Mouse (Mus musculus) heart, postnatal 0 days (tissue): ENCODE results near the gene Ncf1. TPM values are rescaled to one million over a fixed set of nuclear protein-coding genes. Genes with fewer than 3 reads are reported as not detected.

Experiments used
- ATAC-seq: fragments of 200-750 bp; cut with Nextera tagmentation; 2 replicates; pipeline ENCODE4 v1.8.0; 2017; ENCODE audit warnings: low read depth, moderate number of reproducible peaks, moderate library complexity; ENCODE audit not compliant: insufficient read depth
- DNase-seq: peaks from one replicate; pipeline ENCODE4 v3.0.0-alpha.2; 2016; ENCODE audit warnings: low spot score
- H3K27ac ChIP-seq: fragments of 300-500 bp; sonication (generic); 2 replicates; pipeline ENCODE4 v1.5.1; 2014; ENCODE audit warnings: low read depth, mild to moderate bottlenecking
- H3K27me3 ChIP-seq: fragments of 300-500 bp; sonication (generic); 2 replicates; pipeline ENCODE4 v1.6.1; 2014; ENCODE audit warnings: low read length, mixed read lengths; ENCODE audit not compliant: control insufficient read depth, insufficient read depth
- H3K36me3 ChIP-seq: fragments of 300-500 bp; sonication (generic); replicated peaks from 2 replicates; pipeline ENCODE4 v1.6.1; 2014; ENCODE audit warnings: low read length, mixed read lengths; ENCODE audit not compliant: control insufficient read depth, insufficient read depth
- H3K4me1 ChIP-seq: fragments of 300-500 bp; sonication (generic); 2 replicates; pipeline ENCODE4 v1.6.1; 2014; ENCODE audit warnings: antibody characterized with exemption; ENCODE audit not compliant: control insufficient read depth, insufficient read depth
- H3K4me2 ChIP-seq: fragments of 300-500 bp; sonication (generic); 2 replicates; pipeline ENCODE4 v1.6.1; 2014; ENCODE audit warnings: low read depth, mild to moderate bottlenecking, low read length, moderate library complexity
- H3K4me3 ChIP-seq: fragments of 300-500 bp; sonication (generic); 2 replicates; pipeline ENCODE4 v1.5.1; 2014; ENCODE audit warnings: low read depth, low read length
- H3K9ac ChIP-seq: fragments of 300-500 bp; sonication (generic); replicated peaks from 2 replicates; pipeline ENCODE4 v1.6.1; 2014; ENCODE audit warnings: low read depth, low read length, mixed read lengths
- H3K9me3 ChIP-seq: fragments of 300-500 bp; sonication (generic); replicated peaks from 2 replicates; pipeline ENCODE4 v1.6.1; 2016; ENCODE audit warnings: low read length; ENCODE audit not compliant: control insufficient read depth
- CTCF ChIP-seq: IDR thresholded peaks from 2 replicates; pipeline ENCODE4 v1.5.1; 2016; ENCODE audit warnings: antibody characterized with exemption, control low read depth, low read depth
- EP300 ChIP-seq: IDR thresholded peaks from 2 replicates; pipeline ENCODE4 v1.6.1; 2016; ENCODE audit warnings: antibody characterized with exemption, low read depth
- WGBS: fragments of 180-500 bp; shearing (Covaris S2); extraction: QIAGEN DNeasy Blood & Tissue Kit; methylation state at CpG from one replicate; pipeline ENCODE4 v1.1.7; 2014; 5-methylcytosine and 5-hydroxymethylcytosine counted together
- polyA plus RNA-seq: library from polyadenylated mRNA; unstranded; fragments of >200 nt; fragmentation: Nextera tagmentation; extraction: Ambion mirVana; gene quantifications from 2 replicates; pipeline ENCODE4 v1.2.1, GENCODE M21; 2015
- total RNA-seq: library from RNA; depleted of rRNA; stranded (reverse); fragments of >200 nt; gene quantifications from 2 replicates; pipeline ENCODE4 v1.2.3, GENCODE M21; 2014; ENCODE audit warnings: low replicate concordance; rRNA removed

The Ncf1 gene
- total RNA-seq, result 0.70 and 3.1 TPM in 2 replicates
- 1.7 and 1.8 TPM in 2 replicates for polyA plus RNA-seq

DNA sequence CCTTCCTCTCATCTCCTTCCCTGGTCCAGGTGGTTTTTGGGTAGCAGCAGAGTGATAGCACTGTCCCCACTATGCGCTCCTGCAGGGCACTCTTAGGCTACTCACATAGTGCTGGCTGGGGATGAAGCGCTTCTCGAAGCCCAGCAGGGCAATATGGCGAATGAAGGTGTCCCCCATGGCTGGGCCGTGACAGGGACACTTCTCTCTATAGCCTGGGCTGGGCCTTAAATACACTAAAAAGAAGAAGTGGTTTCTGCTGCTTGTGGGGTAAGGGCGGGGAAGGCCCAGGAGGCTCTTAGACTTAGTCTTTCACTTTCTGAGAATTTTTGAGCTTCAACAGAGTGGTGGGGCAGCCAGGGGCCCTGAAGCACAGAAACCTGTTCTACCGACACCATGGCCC, at the start of gene Ncf1:
Gene Ncf1 (minus strand): TSS at position 235 of the 400 bp plus-strand sequence.
- WGBS, result 93% methylated on average over 7 of the region's 7 CpGs
- H3K9me3 ChIP-seq, result no peaks in the 10 kb centered on the region
- DNase-seq (no peak), ATAC-seq (no peak)
- peaks cover 14% of the 10 kb centered on the region; the same call in 1 of the 2 replicates for H3K4me1 ChIP-seq
- no peak for TF ChIP-seq EP300
- TF ChIP-seq CTCF, result no peak
- no peak within 1 kb of the TSS for H3K4me2 ChIP-seq
- H3K9ac ChIP-seq, result no peak within 1 kb of the TSS
- no peak within 1 kb of the TSS for H3K27ac ChIP-seq
- H3K27me3 ChIP-seq, result no peaks in the 10 kb centered on the region
- H3K36me3 ChIP-seq, result no peaks in the 10 kb centered on the region
- H3K4me3 ChIP-seq, result no peak within 1 kb of the TSS

DNA sequence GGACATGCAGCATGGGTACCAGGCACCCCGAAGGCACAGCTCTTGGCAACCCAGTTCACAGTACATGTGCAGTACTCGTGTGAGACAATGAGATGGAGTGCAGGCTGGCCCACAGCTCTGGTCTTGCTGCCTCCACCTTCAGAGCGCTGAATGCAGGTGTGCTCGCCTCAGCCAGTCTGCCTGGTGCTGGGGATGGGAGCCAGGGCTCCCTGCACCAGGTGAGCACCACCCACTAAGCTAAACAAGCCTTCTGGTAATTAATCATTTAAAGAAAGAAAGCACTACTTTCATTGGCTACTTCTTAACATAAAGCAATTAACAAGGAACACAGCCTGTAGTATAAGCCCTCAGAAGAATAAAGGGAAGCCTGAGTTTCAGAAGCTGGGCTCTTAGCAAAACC, 47.7 kb upstream of the Ncf1 start:
- no peak for DNase-seq
- Histone ChIP-seq H3K9ac (no peak overlapping the region), H3K27ac (no peak overlapping the region), H3K4me3 (no peak overlapping the region), H3K9me3 (no peaks in the 10 kb centered on the region), H3K36me3 (peaks cover 96% of the 10 kb centered on the region), H3K27me3 (no peaks in the 10 kb centered on the region), H3K4me1 (0 out of 2 replicates have a peak, but pooled peaks cover 4% of the 10 kb centered on the region), H3K4me2 (no peak overlapping the region)
- no peak for ATAC-seq
- TF ChIP-seq EP300 (no peak), CTCF (no peak)
- WGBS, result 86% methylated on average over 4 of the region's 4 CpGs

DNA sequence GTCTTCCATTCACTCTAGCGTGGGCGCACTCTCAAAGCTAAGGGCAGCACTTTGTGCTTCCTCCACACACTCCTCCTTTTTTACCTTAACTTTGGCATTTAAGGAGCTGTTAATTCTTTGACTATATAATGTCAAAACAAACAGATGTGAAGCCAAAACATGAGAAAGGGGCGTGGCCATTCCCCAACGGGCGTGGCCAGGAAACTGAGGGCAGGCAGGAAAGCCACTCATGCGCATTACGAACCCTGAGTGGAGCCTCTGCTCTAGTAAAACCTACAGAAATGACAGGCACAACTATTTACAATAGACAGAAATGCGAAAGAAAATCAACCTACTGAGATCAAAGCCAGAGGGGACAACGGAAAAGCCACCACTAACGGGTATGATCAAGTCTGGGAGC, 46.1 kb upstream of the Ncf1 start:
- H3K4me3 ChIP-seq, result no peak overlapping the region
- no peaks in the 10 kb centered on the region for H3K9me3 ChIP-seq
- peak overlapping the region; percentile 32; the same call in 1 of the 2 replicates for H3K27ac ChIP-seq
- H3K4me1 ChIP-seq, result 0 out of 2 replicates have a peak, but pooled peaks cover 4% of the 10 kb centered on the region
- peaks cover 97% of the 10 kb centered on the region for H3K36me3 ChIP-seq
- H3K9ac ChIP-seq, result no peak overlapping the region
- H3K27me3 ChIP-seq, result no peaks in the 10 kb centered on the region
- no peak overlapping the region for H3K4me2 ChIP-seq
- DNase-seq (no peak), ATAC-seq (no peak)
- TF ChIP-seq CTCF, result no peak
- TF ChIP-seq EP300, result no peak
- 85% methylated on average over 10 of the region's 10 CpGs for WGBS

DNA sequence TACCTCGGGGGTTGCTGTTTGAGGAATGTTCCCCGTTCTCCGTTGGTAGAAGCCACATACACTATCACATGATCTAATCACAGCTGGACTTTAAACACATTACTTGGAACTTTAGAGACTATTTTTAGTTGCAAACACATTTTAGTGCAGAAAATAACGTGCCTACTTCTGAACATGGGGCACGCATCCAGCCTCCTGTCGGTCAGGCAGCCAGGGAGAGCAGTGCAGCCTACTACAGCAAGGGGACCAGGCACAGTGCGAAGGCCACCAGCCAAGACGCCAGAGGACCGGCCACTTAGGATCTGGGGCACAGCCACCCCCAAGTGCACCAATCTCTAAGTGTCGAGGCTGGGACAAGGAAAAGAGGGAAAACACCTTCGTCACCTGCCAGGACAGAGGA, 45.6 kb upstream of the Ncf1 start:
- ATAC-seq (no peak), DNase-seq (no peak)
- Histone ChIP-seq H3K4me2 (no peak overlapping the region), H3K4me1 (0 out of 2 replicates have a peak, but pooled peaks cover 4% of the 10 kb centered on the region), H3K9ac (no peak overlapping the region), H3K27ac (peak overlapping the region; percentile 32; the same call in 1 of the 2 replicates), H3K36me3 (peaks cover 95% of the 10 kb centered on the region), H3K27me3 (no peaks in the 10 kb centered on the region), H3K9me3 (no peaks in the 10 kb centered on the region), H3K4me3 (no peak overlapping the region)
- 46% methylated on average over 11 of the region's 11 CpGs for WGBS
- TF ChIP-seq EP300 (no peak), CTCF (no peak)

DNA sequence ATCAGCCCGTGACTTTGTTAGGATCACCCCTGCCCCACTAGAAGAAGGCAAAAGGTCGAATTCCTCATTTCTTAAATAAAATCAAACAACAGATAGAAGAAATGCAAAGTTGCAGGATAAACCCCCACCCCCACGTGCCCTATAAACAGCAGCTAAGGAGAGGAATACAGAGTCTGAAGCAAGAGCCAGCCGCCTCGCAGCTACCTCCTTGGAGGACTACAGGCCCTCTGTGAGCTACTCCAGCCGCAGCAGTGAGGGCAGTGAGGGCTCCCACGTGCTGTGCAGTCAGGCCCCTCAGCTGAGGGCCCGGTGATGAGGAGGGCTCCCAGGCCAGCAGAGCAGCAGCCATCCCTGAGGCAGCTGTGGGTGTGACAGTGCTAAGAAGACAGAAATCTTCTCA, 44.3 kb upstream of the Ncf1 start:
- Histone ChIP-seq H3K4me3 (no peak overlapping the region), H3K27me3 (no peaks in the 10 kb centered on the region), H3K4me2 (no peak overlapping the region), H3K4me1 (0 out of 2 replicates have a peak, but pooled peaks cover 4% of the 10 kb centered on the region), H3K9me3 (no peaks in the 10 kb centered on the region), H3K27ac (peak overlapping the region; percentile 30; the same call in 1 of the 2 replicates), H3K36me3 (peaks cover 95% of the 10 kb centered on the region), H3K9ac (no peak overlapping the region)
- TF ChIP-seq EP300 (no peak), CTCF (no peak)
- whole genome bisulfite sequencing, result 77% methylated on average over 8 of the region's 8 CpGs
- ATAC-seq (no peak), DNase-seq (no peak)

DNA sequence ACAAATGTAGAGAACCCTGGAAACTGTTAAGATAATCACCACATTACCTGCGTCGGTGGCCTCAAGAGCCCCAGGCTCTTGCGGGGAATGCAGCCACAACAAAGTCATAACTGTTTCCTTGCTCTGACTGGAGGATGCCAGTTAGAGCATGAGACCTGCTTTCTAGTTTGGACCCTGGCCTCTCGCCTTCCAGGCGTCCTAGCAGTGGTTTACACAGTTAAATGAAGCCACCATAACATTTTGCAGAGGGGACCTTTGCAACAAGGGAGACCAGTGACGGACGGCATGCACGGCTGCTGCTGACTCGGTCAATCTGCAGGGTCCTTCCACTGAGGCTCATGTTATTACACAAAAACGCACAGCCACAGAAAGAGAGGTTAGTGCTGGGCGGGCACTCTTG, 43.3 kb upstream of the Ncf1 start:
- Histone ChIP-seq H3K4me1 (0 out of 2 replicates have a peak, but pooled peaks cover 4% of the 10 kb centered on the region), H3K27me3 (no peaks in the 10 kb centered on the region), H3K4me2 (no peak overlapping the region), H3K36me3 (peaks cover 96% of the 10 kb centered on the region), H3K9me3 (no peaks in the 10 kb centered on the region), H3K4me3 (no peak overlapping the region), H3K9ac (no peak overlapping the region), H3K27ac (no peak overlapping the region)
- no peak for ATAC-seq
- WGBS, result 72% methylated on average over 11 of the region's 11 CpGs
- DNase-seq, result no peak
- TF ChIP-seq EP300 (no peak), CTCF (no peak)
